Mouse (Mus musculus) heart, postnatal 0 days (tissue): ENCODE data around the gene Ppt2. TPM values are rescaled to one million over a fixed set of nuclear protein-coding genes. Genes with fewer than 3 reads are reported as not detected.

Experiments
- ATAC-seq: fragments of 200-750 bp; cut with Nextera tagmentation; 2 replicates; pipeline ENCODE4 v1.8.0; 2017; ENCODE audit warnings: low read depth, moderate number of reproducible peaks, moderate library complexity; ENCODE audit not compliant: insufficient read depth
- DNase-seq: peaks from one replicate; pipeline ENCODE4 v3.0.0-alpha.2; 2016; ENCODE audit warnings: low spot score
- H3K27ac ChIP-seq: fragments of 300-500 bp; sonication (generic); 2 replicates; pipeline ENCODE4 v1.5.1; 2014; ENCODE audit warnings: low read depth, mild to moderate bottlenecking
- H3K27me3 ChIP-seq: fragments of 300-500 bp; sonication (generic); 2 replicates; pipeline ENCODE4 v1.6.1; 2014; ENCODE audit warnings: low read length, mixed read lengths; ENCODE audit not compliant: control insufficient read depth, insufficient read depth
- H3K36me3 ChIP-seq: fragments of 300-500 bp; sonication (generic); replicated peaks from 2 replicates; pipeline ENCODE4 v1.6.1; 2014; ENCODE audit warnings: low read length, mixed read lengths; ENCODE audit not compliant: control insufficient read depth, insufficient read depth
- H3K4me1 ChIP-seq: fragments of 300-500 bp; sonication (generic); 2 replicates; pipeline ENCODE4 v1.6.1; 2014; ENCODE audit warnings: antibody characterized with exemption; ENCODE audit not compliant: control insufficient read depth, insufficient read depth
- H3K4me2 ChIP-seq: fragments of 300-500 bp; sonication (generic); 2 replicates; pipeline ENCODE4 v1.6.1; 2014; ENCODE audit warnings: low read depth, mild to moderate bottlenecking, low read length, moderate library complexity
- H3K4me3 ChIP-seq: fragments of 300-500 bp; sonication (generic); 2 replicates; pipeline ENCODE4 v1.5.1; 2014; ENCODE audit warnings: low read depth, low read length
- H3K9ac ChIP-seq: fragments of 300-500 bp; sonication (generic); replicated peaks from 2 replicates; pipeline ENCODE4 v1.6.1; 2014; ENCODE audit warnings: low read depth, low read length, mixed read lengths
- H3K9me3 ChIP-seq: fragments of 300-500 bp; sonication (generic); replicated peaks from 2 replicates; pipeline ENCODE4 v1.6.1; 2016; ENCODE audit warnings: low read length; ENCODE audit not compliant: control insufficient read depth
- CTCF ChIP-seq: IDR thresholded peaks from 2 replicates; pipeline ENCODE4 v1.5.1; 2016; ENCODE audit warnings: antibody characterized with exemption, control low read depth, low read depth
- EP300 ChIP-seq: IDR thresholded peaks from 2 replicates; pipeline ENCODE4 v1.6.1; 2016; ENCODE audit warnings: antibody characterized with exemption, low read depth
- WGBS: fragments of 180-500 bp; shearing (Covaris S2); extraction: QIAGEN DNeasy Blood & Tissue Kit; methylation state at CpG from one replicate; pipeline ENCODE4 v1.1.7; 2014; 5-methylcytosine and 5-hydroxymethylcytosine counted together
- polyA plus RNA-seq: library from polyadenylated mRNA; unstranded; fragments of >200 nt; fragmentation: Nextera tagmentation; extraction: Ambion mirVana; gene quantifications from 2 replicates; pipeline ENCODE4 v1.2.1, GENCODE M21; 2015
- total RNA-seq: library from RNA; depleted of rRNA; stranded (reverse); fragments of >200 nt; gene quantifications from 2 replicates; pipeline ENCODE4 v1.2.3, GENCODE M21; 2014; ENCODE audit warnings: low replicate concordance

Gene Ppt2
- total and polyA plus RNA-seq, 2 experiments from 2014 or later = 25.7 to 37.4 TPM

DNA sequence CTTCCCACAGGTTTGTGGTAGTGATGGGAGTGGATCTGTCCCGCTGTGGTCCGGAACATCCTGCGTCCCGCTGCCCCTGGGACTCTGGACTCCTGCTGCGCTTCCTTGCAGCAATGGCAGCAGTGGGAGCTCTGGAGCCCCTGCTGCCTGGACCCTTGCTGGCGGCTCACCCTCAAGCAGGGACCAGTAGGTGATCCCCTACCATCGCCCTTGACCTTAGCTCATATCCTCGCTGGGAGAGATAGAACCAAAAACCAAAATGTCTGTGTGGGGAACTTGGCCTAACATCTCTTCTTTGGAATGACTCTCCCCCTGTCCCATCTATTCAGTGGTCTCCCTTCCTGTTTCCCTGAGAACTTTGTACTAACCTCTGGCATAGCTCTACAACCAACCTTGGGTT is 44.5 kb downstream of the Ppt2 start:
- 93% methylated on average over 8 of the region's 8 CpGs for WGBS
- H3K4me3 ChIP-seq = no peak overlapping the region
- no peak overlapping the region for H3K4me2 ChIP-seq
- ATAC-seq (no peak), DNase-seq (no peak)
- H3K27ac ChIP-seq = no peak overlapping the region
- TF ChIP-seq EP300 = no peak
- no peaks in the 10 kb centered on the region for H3K9me3 ChIP-seq
- H3K4me1 ChIP-seq = peaks cover 13% of the 10 kb centered on the region
- no peaks in the 10 kb centered on the region for H3K27me3 ChIP-seq
- no peak overlapping the region for H3K9ac ChIP-seq
- H3K36me3 ChIP-seq = no peaks in the 10 kb centered on the region

DNA sequence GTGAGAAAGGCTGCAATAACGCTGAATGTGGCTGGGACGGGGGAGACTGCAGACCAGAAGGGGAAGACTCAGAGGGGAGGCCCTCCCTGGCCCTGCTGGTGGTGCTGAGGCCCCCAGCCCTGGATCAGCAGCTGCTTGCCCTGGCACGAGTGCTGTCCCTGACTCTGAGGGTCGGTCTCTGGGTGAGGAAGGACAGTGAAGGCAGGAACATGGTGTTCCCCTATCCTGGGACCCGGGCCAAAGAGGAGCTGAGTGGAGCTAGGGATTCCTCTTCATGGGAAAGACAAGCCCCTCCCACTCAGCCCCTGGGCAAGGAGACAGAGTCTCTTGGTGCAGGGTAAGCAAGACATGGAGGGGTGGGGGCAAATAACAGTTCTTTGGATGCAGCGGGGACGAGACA is 44.9 kb downstream of the Ppt2 start:
- Histone ChIP-seq H3K27me3 (no peaks in the 10 kb centered on the region), H3K4me2 (no peak overlapping the region), H3K4me1 (peaks cover 9% of the 10 kb centered on the region), H3K9ac (no peak overlapping the region), H3K9me3 (no peaks in the 10 kb centered on the region), H3K27ac (no peak overlapping the region), H3K36me3 (no peaks in the 10 kb centered on the region), H3K4me3 (no peak overlapping the region)
- 55% methylated on average over 7 of the region's 7 CpGs for WGBS
- DNase-seq = no peak
- TF ChIP-seq CTCF = no peak
- TF ChIP-seq EP300 = no peak
- ATAC-seq = no peak

- WGBS = 76% methylated on average over 12 of the region's 12 CpGs
- DNase-seq (no peak), ATAC-seq (no peak)
- Histone ChIP-seq H3K9me3 (no peaks in the 10 kb centered on the region), H3K9ac (no peak overlapping the region), H3K4me2 (no peak overlapping the region), H3K4me3 (no peak overlapping the region), H3K27ac (no peak overlapping the region), H3K4me1 (peaks cover 4% of the 10 kb centered on the region), H3K36me3 (0 out of 2 replicates have a peak, but pooled peaks cover under 1% of the 10 kb centered on the region), H3K27me3 (no peaks in the 10 kb centered on the region)
- TF ChIP-seq CTCF (no peak), EP300 (no peak)
Measured at GRCm38 (mm10) chr17:34582528-34582927, 45.8 kb downstream of the Ppt2 start.

GRCm38 (mm10) chr17:34578070-34578469 is 50.2 kb downstream of the Ppt2 start:
- H3K9ac ChIP-seq = no peak overlapping the region
- no peak for DNase-seq
- no peaks in the 10 kb centered on the region for H3K4me1 ChIP-seq
- 91% methylated on average over 3 of the region's 3 CpGs for WGBS
- H3K27me3 ChIP-seq = no peaks in the 10 kb centered on the region
- no peak overlapping the region for H3K4me2 ChIP-seq
- H3K9me3 ChIP-seq = no peaks in the 10 kb centered on the region
- no peak overlapping the region for H3K4me3 ChIP-seq
- H3K27ac ChIP-seq = no peak overlapping the region
- no peak for ATAC-seq
- H3K36me3 ChIP-seq = 0 out of 2 replicates have a peak, but pooled peaks cover 4% of the 10 kb centered on the region
- TF ChIP-seq EP300 = no peak
- no peak for TF ChIP-seq CTCF

GRCm38 (mm10) chr17:34576577-34576976 is 51.7 kb downstream of the Ppt2 start:
- Histone ChIP-seq H3K9ac (no peak overlapping the region), H3K4me3 (no peak overlapping the region), H3K27ac (no peak overlapping the region), H3K27me3 (no peaks in the 10 kb centered on the region), H3K9me3 (no peaks in the 10 kb centered on the region), H3K4me2 (no peak overlapping the region), H3K36me3 (0 out of 2 replicates have a peak, but pooled peaks cover 4% of the 10 kb centered on the region), H3K4me1 (no peaks in the 10 kb centered on the region)
- DNase-seq (no peak), ATAC-seq (no peak)
- 60% methylated on average over 5 of the region's 5 CpGs for WGBS
- TF ChIP-seq CTCF (no peak), EP300 (no peak)

DNA sequence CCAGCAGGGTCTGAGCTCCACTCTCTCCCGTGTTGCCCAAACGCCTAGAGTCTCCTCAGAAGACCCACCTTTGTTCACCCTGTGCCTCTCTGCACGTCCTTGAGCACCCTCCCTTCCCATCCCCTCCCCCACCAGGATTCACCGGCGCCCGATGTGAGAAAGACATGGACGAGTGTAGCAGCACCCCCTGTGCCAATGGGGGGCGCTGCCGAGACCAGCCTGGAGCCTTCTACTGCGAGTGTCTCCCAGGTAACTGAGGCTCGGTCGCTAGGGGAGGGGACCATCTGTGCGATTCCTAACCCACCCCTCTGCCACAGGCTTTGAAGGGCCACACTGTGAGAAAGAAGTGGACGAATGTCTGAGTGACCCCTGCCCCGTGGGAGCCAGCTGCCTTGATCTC is 55.9 kb downstream of the Ppt2 start:
- Histone ChIP-seq H3K27ac (no peak overlapping the region), H3K27me3 (no peaks in the 10 kb centered on the region), H3K36me3 (0 out of 2 replicates have a peak, but pooled peaks cover 2% of the 10 kb centered on the region), H3K4me2 (no peak overlapping the region), H3K9me3 (no peaks in the 10 kb centered on the region), H3K9ac (no peak overlapping the region), H3K4me3 (no peak overlapping the region), H3K4me1 (no peaks in the 10 kb centered on the region)
- TF ChIP-seq EP300 (no peak), CTCF (no peak)
- ATAC-seq = no peak
- 24% methylated on average over 15 of the region's 15 CpGs for WGBS
- no peak for DNase-seq
